Mouse (Mus musculus) c-Kit-positive CD71-negative TER-119-negative erythroid progenitor cells, embryonic 14.5 days (primary cell): ENCODE results near the gene Tacr1.
"Not testable (repeated sequence)": the region's sequence is repeated elsewhere in the genome, so short reads cannot be mapped to it uniquely, and the experiment has no call there.

ENCODE experiments used
- DNase-seq: peaks from one replicate; pipeline ENCODE4 v3.0.0-alpha.2; 2013; ENCODE audit warnings: low read depth

Gene Tacr1

GRCm38 (mm10) chr6:82401595-82402451 is at the start of gene Tacr1:
TSS of gene Tacr1 (plus strand) at chr6:82402334.
- no peak for DNase-seq

- no peak for DNase-seq
These were observed 26.0 kb upstream of the Tacr1 start for GRCm38 (mm10) chr6:82376144-82376543.

GRCm38 (mm10) chr6:82383556-82383955 is 18.6 kb upstream of the Tacr1 start:
- no peak for DNase-seq

- DNase-seq, result peak; percentile 6
These were observed 664 bp downstream of the Tacr1 start for GRCm38 (mm10) chr6:82402501-82403495.

- DNase-seq, result no peak
These were observed 16.2 kb downstream of the Tacr1 start for GRCm38 (mm10) chr6:82418367-82418766.

GRCm38 (mm10) chr6:82420222-82420621 is 18.1 kb downstream of the Tacr1 start:
- DNase-seq, result no peak

- no peak for DNase-seq
These were observed 26.8 kb downstream of the Tacr1 start for GRCm38 (mm10) chr6:82428890-82429289.

GRCm38 (mm10) chr6:82429766-82430165 is 27.6 kb downstream of the Tacr1 start:
- DNase-seq, result no peak

- DNase-seq, result no peak
These were observed 35.0 kb downstream of the Tacr1 start for GRCm38 (mm10) chr6:82437174-82437573.

GRCm38 (mm10) chr6:82452206-82453095 is 50.3 kb downstream of the Tacr1 start:
- DNase-seq, result not testable (repeated sequence)

- DNase-seq, result no peak
These were observed 53.1 kb downstream of the Tacr1 start for GRCm38 (mm10) chr6:82455245-82455644.

- no peak for DNase-seq
These were observed 55.1 kb downstream of the Tacr1 start for GRCm38 (mm10) chr6:82457163-82457763.

GRCm38 (mm10) chr6:82458762-82459389 is 56.7 kb downstream of the Tacr1 start:
- DNase-seq, result no peak

- DNase-seq, result peak; percentile 8
These were observed 61.0 kb downstream of the Tacr1 start for GRCm38 (mm10) chr6:82463171-82463570.

- no peak for DNase-seq
These were observed 72.3 kb downstream of the Tacr1 start for GRCm38 (mm10) chr6:82474477-82474876.

- no peak for DNase-seq
These were observed 81.7 kb downstream of the Tacr1 start for GRCm38 (mm10) chr6:82483842-82484241.

- no peak for DNase-seq
These were observed 92.3 kb downstream of the Tacr1 start for GRCm38 (mm10) chr6:82494481-82494880.

- DNase-seq, result no peak
These were observed 108.8 kb downstream of the Tacr1 start for GRCm38 (mm10) chr6:82510843-82511416.

GRCm38 (mm10) chr6:82519626-82520025 is 117.5 kb downstream of the Tacr1 start:
- DNase-seq, result no peak

- no peak for DNase-seq
These were observed 120.4 kb downstream of the Tacr1 start for GRCm38 (mm10) chr6:82522567-82522966.
